Mouse (Mus musculus): ENCODE measurements around the gene Slc30a1. TPM values are rescaled to one million over a fixed set of nuclear protein-coding genes. Genes with fewer than 3 reads are reported as not detected.
A peak's percentile ranks its signal among the peaks of the same experiment; 100 is the strongest.

Slc30a1 gene
- polyA plus RNA-seq, 1 experiment: 3.5 TPM

GRCm38 (mm10) chr1:191877681-191878080 is 28.9 kb upstream of the Slc30a1 start:
- no peaks in the 10 kb centered on the region for H3K79me2 ChIP-seq (ENCODE audit: control insufficient read depth, insufficient read depth)
- H3ac ChIP-seq (ENCODE audit: control insufficient read depth, insufficient read length, low read depth): no peak overlapping the region

GRCm38 (mm10) chr1:191878518-191878921 is 28.0 kb upstream of the Slc30a1 start:
- Histone ChIP-seq H3K4me3 (ENCODE audit: insufficient read depth, poor library complexity, severe bottlenecking) (no peak overlapping the region), H3K79me2 (ENCODE audit: control insufficient read depth, insufficient read depth) (no peaks in the 10 kb centered on the region), H3K79me3 (ENCODE audit: low read depth) (no peaks in the 10 kb centered on the region), H3K36me3 (ENCODE audit: control insufficient read depth, insufficient read depth) (no peaks in the 10 kb centered on the region), H3K27me3 (ENCODE audit: control insufficient read depth, insufficient read depth, insufficient read length) (no peaks in the 10 kb centered on the region), H3ac (ENCODE audit: control insufficient read depth, insufficient read length, low read depth) (no peak overlapping the region)
- no peak for TF ChIP-seq FOSL1 (IDR thresholded peaks at IDR 0.05; ENCODE audit: insufficient read depth, low read length, poor library complexity, severe bottlenecking)
- no peak for TF ChIP-seq CEBPB (IDR thresholded peaks at IDR 0.05; ENCODE audit: low read depth)
- TF ChIP-seq CTCF (IDR thresholded peaks at IDR 0.05; ENCODE audit: control insufficient read depth, insufficient read depth, insufficient read length): no peak
- TF ChIP-seq USF1 (IDR thresholded peaks at IDR 0.05; ENCODE audit: low read depth): no peak
- no peak for TF ChIP-seq MYOD1 (IDR thresholded peaks at IDR 0.05; ENCODE audit: control insufficient read depth, insufficient read length, low read depth)
- TF ChIP-seq MYOG (IDR thresholded peaks at IDR 0.05; ENCODE audit: control insufficient read depth, extremely low read depth, insufficient read length): no peak
- TF ChIP-seq MAX (IDR thresholded peaks at IDR 0.05): no peak

More at GRCm38 (mm10) chr1:191877681-191878080, 28.9 kb upstream of the Slc30a1 start:
- no peaks in the 10 kb centered on the region for H3K27me3 ChIP-seq (ENCODE audit: control insufficient read depth, insufficient read depth, insufficient read length)
- H3K36me3 ChIP-seq (ENCODE audit: control insufficient read depth, insufficient read depth): no peaks in the 10 kb centered on the region
- TF ChIP-seq MYOD1 (IDR thresholded peaks at IDR 0.05; ENCODE audit: control insufficient read depth, insufficient read length, low read depth) (no peak), MAX (IDR thresholded peaks at IDR 0.05) (no peak)
- no peaks in the 10 kb centered on the region for H3K79me3 ChIP-seq (ENCODE audit: low read depth)
- no peak overlapping the region for H3K4me3 ChIP-seq (ENCODE audit: insufficient read depth, poor library complexity, severe bottlenecking)

- H3K36me3 ChIP-seq (ENCODE audit: control insufficient read depth, insufficient read depth): no peaks in the 10 kb centered on the region
- no peak overlapping the region for H3K4me3 ChIP-seq (ENCODE audit: insufficient read depth, poor library complexity, severe bottlenecking)
- no peaks in the 10 kb centered on the region for H3K79me2 ChIP-seq (ENCODE audit: control insufficient read depth, insufficient read depth)
- H3K79me3 ChIP-seq (ENCODE audit: low read depth): no peaks in the 10 kb centered on the region
- no peak for TF ChIP-seq USF1 (IDR thresholded peaks at IDR 0.05; ENCODE audit: low read depth)
- TF ChIP-seq CTCF (IDR thresholded peaks at IDR 0.05; ENCODE audit: control insufficient read depth, insufficient read depth, insufficient read length): no peak
- no peak for TF ChIP-seq MYOD1 (IDR thresholded peaks at IDR 0.05; ENCODE audit: control insufficient read depth, insufficient read length, low read depth)
- no peak for TF ChIP-seq MAX (IDR thresholded peaks at IDR 0.05)
- no peak for TF ChIP-seq FOSL1 (IDR thresholded peaks at IDR 0.05; ENCODE audit: insufficient read depth, low read length, poor library complexity, severe bottlenecking)
- no peak for TF ChIP-seq MYOG (IDR thresholded peaks at IDR 0.05; ENCODE audit: control insufficient read depth, extremely low read depth, insufficient read length)
- TF ChIP-seq CEBPB (IDR thresholded peaks at IDR 0.05; ENCODE audit: low read depth): no peak
- H3ac ChIP-seq (ENCODE audit: control insufficient read depth, insufficient read length, low read depth): no peak overlapping the region
- no peaks in the 10 kb centered on the region for H3K27me3 ChIP-seq (ENCODE audit: control insufficient read depth, insufficient read depth, insufficient read length)
These were observed 26.3 kb upstream of the Slc30a1 start for GRCm38 (mm10) chr1:191880247-191880646.

- TF ChIP-seq FOSL1 (IDR thresholded peaks at IDR 0.05; ENCODE audit: insufficient read depth, low read length, poor library complexity, severe bottlenecking): no peak
- TF ChIP-seq CEBPB (IDR thresholded peaks at IDR 0.05; ENCODE audit: low read depth): peak; percentile 49
- Histone ChIP-seq H3K79me2 (ENCODE audit: control insufficient read depth, insufficient read depth) (no peaks in the 10 kb centered on the region), H3K27me3 (ENCODE audit: control insufficient read depth, insufficient read depth, insufficient read length) (no peaks in the 10 kb centered on the region), H3K79me3 (ENCODE audit: low read depth) (no peaks in the 10 kb centered on the region), H3K36me3 (ENCODE audit: control insufficient read depth, insufficient read depth) (no peaks in the 10 kb centered on the region), H3K4me3 (ENCODE audit: insufficient read depth, poor library complexity, severe bottlenecking) (no peak overlapping the region), H3ac (ENCODE audit: control insufficient read depth, insufficient read length, low read depth) (no peak overlapping the region)
These were observed 25.5 kb upstream of the Slc30a1 start for GRCm38 (mm10) chr1:191880921-191881609.

GRCm38 (mm10) chr1:191881663-191882062 is 24.9 kb upstream of the Slc30a1 start:
- no peak overlapping the region for H3K4me3 ChIP-seq (ENCODE audit: insufficient read depth, poor library complexity, severe bottlenecking)
- H3ac ChIP-seq (ENCODE audit: control insufficient read depth, insufficient read length, low read depth): no peak overlapping the region
- H3K27me3 ChIP-seq (ENCODE audit: control insufficient read depth, insufficient read depth, insufficient read length): no peaks in the 10 kb centered on the region
- TF ChIP-seq MAX (IDR thresholded peaks at IDR 0.05) (no peak), MYOD1 (IDR thresholded peaks at IDR 0.05; ENCODE audit: control insufficient read depth, insufficient read length, low read depth) (no peak), CEBPB (IDR thresholded peaks at IDR 0.05; ENCODE audit: low read depth) (no peak), CTCF (IDR thresholded peaks at IDR 0.05; ENCODE audit: control insufficient read depth, insufficient read depth, insufficient read length) (no peak), USF1 (IDR thresholded peaks at IDR 0.05; ENCODE audit: low read depth) (no peak), MYOG (IDR thresholded peaks at IDR 0.05; ENCODE audit: control insufficient read depth, extremely low read depth, insufficient read length) (no peak), FOSL1 (IDR thresholded peaks at IDR 0.05; ENCODE audit: insufficient read depth, low read length, poor library complexity, severe bottlenecking) (no peak)
- H3K36me3 ChIP-seq (ENCODE audit: control insufficient read depth, insufficient read depth): no peaks in the 10 kb centered on the region
- H3K79me3 ChIP-seq (ENCODE audit: low read depth): no peaks in the 10 kb centered on the region
- no peaks in the 10 kb centered on the region for H3K79me2 ChIP-seq (ENCODE audit: control insufficient read depth, insufficient read depth)

- H3K79me3 ChIP-seq (ENCODE audit: low read depth): no peaks in the 10 kb centered on the region
- H3ac ChIP-seq (ENCODE audit: control insufficient read depth, insufficient read length, low read depth): no peak overlapping the region
- H3K36me3 ChIP-seq (ENCODE audit: control insufficient read depth, insufficient read depth): no peaks in the 10 kb centered on the region
- H3K79me2 ChIP-seq (ENCODE audit: control insufficient read depth, insufficient read depth): no peaks in the 10 kb centered on the region
- H3K27me3 ChIP-seq (ENCODE audit: control insufficient read depth, insufficient read depth, insufficient read length): no peaks in the 10 kb centered on the region
- TF ChIP-seq CEBPB (IDR thresholded peaks at IDR 0.05; ENCODE audit: low read depth): no peak
- no peak for TF ChIP-seq MYOD1 (IDR thresholded peaks at IDR 0.05; ENCODE audit: control insufficient read depth, insufficient read length, low read depth)
- no peak for TF ChIP-seq FOSL1 (IDR thresholded peaks at IDR 0.05; ENCODE audit: insufficient read depth, low read length, poor library complexity, severe bottlenecking)
- TF ChIP-seq MYOG (IDR thresholded peaks at IDR 0.05; ENCODE audit: control insufficient read depth, extremely low read depth, insufficient read length): no peak
- TF ChIP-seq CTCF (IDR thresholded peaks at IDR 0.05; ENCODE audit: control insufficient read depth, insufficient read depth, insufficient read length): no peak
- no peak for TF ChIP-seq MAX (IDR thresholded peaks at IDR 0.05)
- no peak for TF ChIP-seq USF1 (IDR thresholded peaks at IDR 0.05; ENCODE audit: low read depth)
- no peak overlapping the region for H3K4me3 ChIP-seq (ENCODE audit: insufficient read depth, poor library complexity, severe bottlenecking)
These were observed 23.9 kb upstream of the Slc30a1 start for GRCm38 (mm10) chr1:191882474-191883206.
